Mouse (Mus musculus): ENCODE measurements around the gene Dpp3. TPM values are rescaled to one million over a fixed set of nuclear protein-coding genes. Genes with fewer than 3 reads are reported as not detected.
"Not testable (repeated sequence)": the region's sequence is repeated elsewhere in the genome, so short reads cannot be mapped to it uniquely, and the experiment has no call there.

Gene Dpp3
- polyA plus RNA-seq (2014; fragmentation: Nextera tagmentation; extraction: Ambion mirVana) = 143 and 147 TPM in 2 replicates

DNA sequence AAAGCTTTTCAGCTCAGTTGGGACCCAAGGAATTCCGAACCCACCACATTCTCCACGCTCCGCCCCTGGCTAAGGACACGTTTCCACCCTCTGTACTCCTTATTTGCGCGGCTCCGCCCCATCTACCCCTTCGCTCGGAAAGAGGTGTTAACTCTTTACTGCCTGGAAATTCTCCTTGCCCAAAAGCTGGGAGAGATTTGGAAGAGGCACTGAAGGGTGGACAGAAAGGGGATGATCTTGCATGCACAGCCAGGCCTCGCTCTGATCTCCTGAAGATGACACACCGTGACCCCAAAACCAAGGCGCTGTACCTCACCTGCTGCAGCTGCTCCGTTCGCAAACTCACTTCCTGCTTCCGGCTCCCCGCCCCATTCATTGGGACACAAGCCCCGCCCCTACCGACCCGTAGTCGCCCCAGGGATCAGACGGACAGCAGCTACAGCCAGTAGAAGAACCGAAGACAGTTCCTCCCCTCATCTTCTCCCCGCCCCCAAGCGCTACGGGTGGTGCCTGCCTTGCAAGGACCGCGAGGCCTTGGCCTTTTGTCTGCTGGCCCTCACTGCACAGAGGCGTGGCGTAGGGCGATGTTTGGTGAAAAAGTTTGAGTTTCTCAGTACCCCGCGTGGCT is at the start of gene Dpp3:
Gene Dpp3, minus strand, starts transcription at position 384 of the 628 bp plus-strand sequence.
- Histone ChIP-seq H3K9ac (ENCODE audit: low read length) (peak within 1 kb of the TSS; percentile 49), H3K9me3 (ENCODE audit: control insufficient read depth, low read length) (no peaks in the 10 kb centered on the region), H3K27ac (replicated peaks; ENCODE audit: low read depth, low read length) (no peak within 1 kb of the TSS; the same call in 1 of the 2 replicates), H3K36me3 (ENCODE audit: control insufficient read depth, insufficient read depth, low read length) (peaks cover 7% of the 10 kb centered on the region), H3K27me3 (ENCODE audit: control insufficient read depth, insufficient read depth, low read length) (no peaks in the 10 kb centered on the region), H3K4me2 (ENCODE audit: low read depth, severe bottlenecking) (peak within 1 kb of the TSS; percentile 63), H3K4me3 (ENCODE audit: low read depth, low read length) (peak within 1 kb of the TSS; percentile 50), H3K4me1 (ENCODE audit: control insufficient read depth, insufficient read depth, low read length) (peaks cover 7% of the 10 kb centered on the region)
- DNase-seq (ENCODE audit: low spot score) = peak; percentile 100
- ATAC-seq (ENCODE audit: insufficient number of reproducible peaks, low FRiP score, low TSS enrichment, low read depth) = peak; percentile 96
- WGBS = under 1% methylated on average over 32 of the region's 32 CpGs

- peaks cover 3% of the 10 kb centered on the region; the same call in 1 of the 2 replicates for H3K9me3 ChIP-seq (ENCODE audit: control insufficient read depth, low read length)
- no peak for ATAC-seq (ENCODE audit: insufficient number of reproducible peaks, low FRiP score, low TSS enrichment, low read depth)
- H3K27me3 ChIP-seq (ENCODE audit: control insufficient read depth, insufficient read depth, low read length) = no peaks in the 10 kb centered on the region
- WGBS = 75% methylated on average over 2 of the region's 2 CpGs
- H3K9ac ChIP-seq (ENCODE audit: low read length) = no peak overlapping the region
- H3K4me1 ChIP-seq (ENCODE audit: control insufficient read depth, insufficient read depth, low read length) = no peaks in the 10 kb centered on the region
- no peak overlapping the region for H3K4me3 ChIP-seq (ENCODE audit: low read depth, low read length)
- H3K36me3 ChIP-seq (ENCODE audit: control insufficient read depth, insufficient read depth, low read length) = peaks cover 10% of the 10 kb centered on the region; the same call in 1 of the 2 replicates
- DNase-seq (ENCODE audit: low spot score) = no peak
- H3K27ac ChIP-seq (replicated peaks; ENCODE audit: low read depth, low read length) = no peak overlapping the region
- no peak overlapping the region for H3K4me2 ChIP-seq (ENCODE audit: low read depth, severe bottlenecking)
These were observed 40.1 kb upstream of the Dpp3 start for GRCm38 (mm10) chr19:4968236-4968635.

DNA sequence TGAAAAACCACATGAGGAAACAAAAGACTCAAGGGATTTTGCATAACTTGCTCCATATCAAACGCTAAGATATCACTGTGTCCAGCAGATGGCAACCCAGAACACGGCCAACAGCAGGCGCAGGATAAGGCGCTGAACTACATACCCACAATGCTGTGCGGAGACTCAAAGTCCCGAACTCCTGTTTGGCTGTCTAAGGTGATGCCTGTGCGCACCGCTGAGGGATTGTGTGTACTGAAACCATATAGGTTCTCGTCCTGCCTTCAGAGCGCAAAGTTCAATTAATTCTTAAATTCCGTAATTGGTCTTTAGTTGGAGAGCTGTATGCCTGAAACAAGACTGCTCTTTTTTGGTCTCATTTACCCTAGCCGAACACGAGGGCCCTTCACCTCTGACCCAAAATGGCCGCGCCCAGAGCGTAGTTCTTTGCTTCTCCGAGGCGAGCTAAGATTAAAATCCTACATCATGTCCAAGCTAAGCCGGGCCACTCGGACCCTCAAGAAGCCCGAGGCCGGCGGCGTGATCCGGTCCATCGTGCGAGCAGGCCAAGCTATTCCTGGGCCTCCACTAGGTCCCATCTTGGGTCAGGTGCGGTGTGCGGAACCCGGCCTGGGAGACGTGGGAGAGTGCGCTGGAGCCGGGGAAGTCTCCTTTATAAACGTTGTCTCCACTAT is 34.0 kb upstream of the Dpp3 start, which contains the start of gene Mrpl11:
Gene Mrpl11, plus strand, starts transcription at position 220 of the 674 bp plus-strand sequence.
- under 1% methylated on average over 34 of the region's 34 CpGs for WGBS

GRCm38 (mm10) chr19:4948641-4949040 is 20.6 kb upstream of the Dpp3 start:
- not testable (repeated sequence) for H3K27me3 ChIP-seq (ENCODE audit: control insufficient read depth, insufficient read depth, low read length); ATAC-seq (ENCODE audit: insufficient number of reproducible peaks, low FRiP score, low TSS enrichment, low read depth); DNase-seq (ENCODE audit: low spot score); H3K27ac ChIP-seq (replicated peaks; ENCODE audit: low read depth, low read length); H3K9me3 ChIP-seq (ENCODE audit: control insufficient read depth, low read length); H3K36me3 ChIP-seq (ENCODE audit: control insufficient read depth, insufficient read depth, low read length); H3K9ac ChIP-seq (ENCODE audit: low read length); H3K4me1 ChIP-seq (ENCODE audit: control insufficient read depth, insufficient read depth, low read length); H3K4me3 ChIP-seq (ENCODE audit: low read depth, low read length); H3K4me2 ChIP-seq (ENCODE audit: low read depth, severe bottlenecking)
- WGBS = 84% methylated on average over 9 of the region's 9 CpGs

More for the DNA sequence above, 34.0 kb upstream of the Dpp3 start, which contains the start of gene Mrpl11:
- Histone ChIP-seq H3K4me3 (ENCODE audit: low read depth, low read length) (peak within 1 kb of the TSS; percentile 89), H3K27me3 (ENCODE audit: control insufficient read depth, insufficient read depth, low read length) (no peaks in the 10 kb centered on the region), H3K36me3 (ENCODE audit: control insufficient read depth, insufficient read depth, low read length) (peaks cover 10% of the 10 kb centered on the region; the same call in 1 of the 2 replicates), H3K27ac (replicated peaks; ENCODE audit: low read depth, low read length) (peak within 1 kb of the TSS; percentile 68), H3K4me1 (ENCODE audit: control insufficient read depth, insufficient read depth, low read length) (peaks cover 4% of the 10 kb centered on the region; the same call in 1 of the 2 replicates), H3K9ac (ENCODE audit: low read length) (peak within 1 kb of the TSS; percentile 85), H3K9me3 (ENCODE audit: control insufficient read depth, low read length) (peaks cover 3% of the 10 kb centered on the region; the same call in 1 of the 2 replicates), H3K4me2 (ENCODE audit: low read depth, severe bottlenecking) (peak within 1 kb of the TSS; percentile 67)
- ATAC-seq (ENCODE audit: insufficient number of reproducible peaks, low FRiP score, low TSS enrichment, low read depth) (peak; percentile 93), DNase-seq (ENCODE audit: low spot score) (peak; percentile 93)

- peaks cover 10% of the 10 kb centered on the region; the same call in 1 of the 2 replicates for H3K4me1 ChIP-seq (ENCODE audit: control insufficient read depth, insufficient read depth, low read length)
- no peak overlapping the region for H3K9ac ChIP-seq (ENCODE audit: low read length)
- WGBS = 48% methylated on average over 6 of the region's 6 CpGs
- H3K4me3 ChIP-seq (ENCODE audit: low read depth, low read length) = no peak overlapping the region
- H3K9me3 ChIP-seq (ENCODE audit: control insufficient read depth, low read length) = no peaks in the 10 kb centered on the region
- no peaks in the 10 kb centered on the region for H3K36me3 ChIP-seq (ENCODE audit: control insufficient read depth, insufficient read depth, low read length)
- no peak overlapping the region for H3K4me2 ChIP-seq (ENCODE audit: low read depth, severe bottlenecking)
- 0 out of 2 replicates have a peak, but pooled peaks cover 4% of the 10 kb centered on the region for H3K27me3 ChIP-seq (ENCODE audit: control insufficient read depth, insufficient read depth, low read length)
- DNase-seq (ENCODE audit: low spot score) = no peak
- H3K27ac ChIP-seq (replicated peaks; ENCODE audit: low read depth, low read length) = no peak overlapping the region
- no peak for ATAC-seq (ENCODE audit: insufficient number of reproducible peaks, low FRiP score, low TSS enrichment, low read depth)
These were observed 17.5 kb upstream of the Dpp3 start for GRCm38 (mm10) chr19:4945540-4945939.

DNA sequence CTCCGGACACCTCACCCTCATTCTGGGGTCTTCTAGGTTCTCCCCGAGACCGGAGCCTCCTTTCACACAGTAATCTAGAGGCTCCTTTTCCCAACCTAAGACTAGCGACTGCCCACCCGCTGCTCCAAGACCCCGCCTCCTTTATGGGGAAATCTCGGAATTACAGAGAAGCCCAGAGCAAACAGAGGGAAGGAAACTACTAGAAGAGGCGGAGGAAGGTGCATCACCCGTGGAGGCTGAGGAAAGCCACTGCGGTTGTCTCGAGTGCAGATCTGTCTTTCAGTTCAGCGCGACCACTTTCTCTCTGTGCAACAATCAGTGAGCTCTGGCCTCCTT is 15.1 kb upstream of the Dpp3 start:
- Histone ChIP-seq H3K27me3 (ENCODE audit: control insufficient read depth, insufficient read depth, low read length) (0 out of 2 replicates have a peak, but pooled peaks cover 4% of the 10 kb centered on the region), H3K4me1 (ENCODE audit: control insufficient read depth, insufficient read depth, low read length) (peaks cover 10% of the 10 kb centered on the region; the same call in 1 of the 2 replicates), H3K4me2 (ENCODE audit: low read depth, severe bottlenecking) (peak overlapping the region; percentile 94), H3K4me3 (ENCODE audit: low read depth, low read length) (peak overlapping the region; percentile 67), H3K9ac (ENCODE audit: low read length) (no peak overlapping the region), H3K36me3 (ENCODE audit: control insufficient read depth, insufficient read depth, low read length) (no peaks in the 10 kb centered on the region), H3K27ac (replicated peaks; ENCODE audit: low read depth, low read length) (no peak overlapping the region), H3K9me3 (ENCODE audit: control insufficient read depth, low read length) (no peaks in the 10 kb centered on the region)
- ATAC-seq (ENCODE audit: insufficient number of reproducible peaks, low FRiP score, low TSS enrichment, low read depth) (no peak), DNase-seq (ENCODE audit: low spot score) (no peak)
- 8% methylated on average over 13 of the region's 13 CpGs for WGBS

DNA sequence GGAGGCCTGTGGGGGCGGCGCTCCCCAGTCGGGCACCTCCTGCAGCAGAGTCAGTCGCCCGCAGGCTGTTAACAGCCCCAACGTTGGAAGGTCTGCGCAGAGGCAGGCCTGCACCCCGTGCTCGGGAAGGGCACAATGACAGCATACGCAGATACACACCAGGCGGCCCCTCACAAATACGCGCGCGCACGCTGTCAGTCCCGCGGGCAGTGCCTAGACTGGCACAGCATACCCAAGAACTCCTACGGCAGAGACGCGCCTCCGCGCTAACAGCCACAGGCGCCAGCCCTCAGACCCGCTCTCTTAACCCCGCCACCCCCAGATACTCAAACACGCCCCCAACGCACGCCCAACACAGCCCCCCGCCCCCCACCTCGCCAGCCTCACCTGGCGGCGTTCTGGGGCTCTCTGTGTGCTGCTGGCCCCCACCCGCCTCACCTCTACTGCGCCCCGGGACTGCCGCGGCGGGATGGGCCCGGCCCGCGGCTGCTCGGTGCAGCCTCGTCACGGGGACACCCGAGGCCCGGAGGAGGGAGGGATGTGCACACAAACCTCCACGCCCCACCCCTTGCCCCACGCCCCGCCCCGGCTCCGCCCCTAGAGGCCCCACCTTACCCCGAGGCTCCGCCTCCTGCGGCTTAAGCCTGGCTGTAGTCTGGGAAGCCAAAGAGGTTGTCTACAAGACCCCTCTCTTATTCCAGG is 14.6 kb upstream of the Dpp3 start, which contains the start of gene Peli3:
Gene Peli3, minus strand, starts transcription at position 577 of the 702 bp plus-strand sequence.
- Histone ChIP-seq H3K9ac (ENCODE audit: low read length) (peak within 1 kb of the TSS; percentile 60), H3K36me3 (ENCODE audit: control insufficient read depth, insufficient read depth, low read length) (no peaks in the 10 kb centered on the region), H3K4me2 (ENCODE audit: low read depth, severe bottlenecking) (peak within 1 kb of the TSS; percentile 94), H3K27me3 (ENCODE audit: control insufficient read depth, insufficient read depth, low read length) (0 out of 2 replicates have a peak, but pooled peaks cover 4% of the 10 kb centered on the region), H3K4me1 (ENCODE audit: control insufficient read depth, insufficient read depth, low read length) (peaks cover 10% of the 10 kb centered on the region; the same call in 1 of the 2 replicates), H3K4me3 (ENCODE audit: low read depth, low read length) (peak within 1 kb of the TSS; percentile 67), H3K9me3 (ENCODE audit: control insufficient read depth, low read length) (no peaks in the 10 kb centered on the region), H3K27ac (replicated peaks; ENCODE audit: low read depth, low read length) (no peak within 1 kb of the TSS)
- WGBS = under 1% methylated on average over 51 of the region's 55 CpGs
- peak; percentile 92 for ATAC-seq (ENCODE audit: insufficient number of reproducible peaks, low FRiP score, low TSS enrichment, low read depth)
- peak; percentile 89 for DNase-seq (ENCODE audit: low spot score)
